Mouse (Mus musculus) limb, embryonic 14.5 days (tissue): ENCODE data around the gene 4931423N10Rik. TPM values are rescaled to one million over a fixed set of nuclear protein-coding genes. Genes with fewer than 3 reads are reported as not detected.
"Not testable (repeated sequence)": the region's sequence is repeated elsewhere in the genome, so short reads cannot be mapped to it uniquely, and the experiment has no call there.

ENCODE experiments used
- ATAC-seq: fragments of 200-750 bp; cut with Nextera tagmentation; 2 replicates; pipeline ENCODE4 v1.8.0; 2017; ENCODE audit warnings: low read depth, moderate number of reproducible peaks, moderate TSS enrichment; ENCODE audit not compliant: low FRiP score
- DNase-seq: peaks from one replicate; pipeline ENCODE4 v3.0.0-alpha.2; 2015; ENCODE audit warnings: low spot score
- H3K27ac ChIP-seq: fragments of 300-500 bp; sonication (generic); replicated peaks from 2 replicates; pipeline ENCODE4 v1.5.1; 2014; ENCODE audit warnings: low read depth, mild to moderate bottlenecking, low read length, moderate library complexity, mixed read lengths
- H3K27me3 ChIP-seq: fragments of 300-500 bp; sonication (generic); 2 replicates; pipeline ENCODE4 v1.6.1; 2014; ENCODE audit warnings: low read length, mixed read lengths; ENCODE audit not compliant: control insufficient read depth, insufficient read depth
- H3K36me3 ChIP-seq: fragments of 300-500 bp; sonication (generic); 2 replicates; pipeline ENCODE4 v1.6.1; 2014; ENCODE audit warnings: mild to moderate bottlenecking, low read length, moderate library complexity, mixed read lengths; ENCODE audit not compliant: control insufficient read depth, insufficient read depth
- H3K4me1 ChIP-seq: fragments of 300-500 bp; sonication (generic); 2 replicates; pipeline ENCODE4 v1.6.1; 2014; ENCODE audit warnings: antibody characterized with exemption, low read length, mixed read lengths; ENCODE audit not compliant: control insufficient read depth, insufficient read depth
- H3K4me2 ChIP-seq: fragments of 300-500 bp; sonication (generic); replicated peaks from 2 replicates; pipeline ENCODE4 v1.6.1; 2014; ENCODE audit warnings: low read depth, mild to moderate bottlenecking, low read length, moderate library complexity; ENCODE audit not compliant: severe bottlenecking
- H3K4me3 ChIP-seq: fragments of 300-500 bp; sonication (generic); replicated peaks from 2 replicates; pipeline ENCODE4 v1.5.1; 2014; ENCODE audit warnings: low read length
- H3K9ac ChIP-seq: fragments of 300-500 bp; sonication (generic); 2 replicates; pipeline ENCODE4 v1.6.1; 2014; ENCODE audit warnings: mild to moderate bottlenecking, low read depth, low read length, moderate library complexity; ENCODE audit not compliant: severe bottlenecking
- H3K9me3 ChIP-seq: fragments of 300-500 bp; sonication (generic); 2 replicates; pipeline ENCODE4 v1.6.1; 2016; ENCODE audit warnings: low read length; ENCODE audit not compliant: control insufficient read depth
- POLR2A ChIP-seq: fragments of 200-500 bp; IDR thresholded peaks from 2 replicates; pipeline ENCODE4 v1.8.0; 2012; ENCODE audit warnings: inconsistent platforms, mild to moderate bottlenecking, moderate library complexity, borderline replicate concordance; ENCODE audit not compliant: insufficient read depth, insufficient read length; ENCODE audit errors: extremely low read depth
- WGBS: fragments of 180-500 bp; shearing (Covaris S2); extraction: QIAGEN DNeasy Blood & Tissue Kit; methylation state at CpG from one replicate; pipeline ENCODE4 v1.1.7; 2014; 5-methylcytosine and 5-hydroxymethylcytosine counted together
- polyA plus RNA-seq, 2 experiments: library from polyadenylated mRNA; depleted of rRNA in 1 of 2; stranded (reverse) in 1 of 2; unstranded in 1 of 2; fragments of >200 nt; fragmentation: Nextera tagmentation in 1 of 2; extraction: Ambion mirVana in 1 of 2; gene quantifications; 2 replicates each; pipeline versions ENCODE4 v1.2.1 to v1.2.3; 2012 to 2014

Gene 4931423N10Rik
- polyA plus RNA-seq, 2 experiments = not detected

- H3K36me3 ChIP-seq = no peaks in the 10 kb centered on the region
- no peaks in the 10 kb centered on the region for H3K9me3 ChIP-seq
- ATAC-seq = no peak
- TF ChIP-seq POLR2A = no peak
- no peak overlapping the region for H3K4me3 ChIP-seq
- no peaks in the 10 kb centered on the region for H3K4me1 ChIP-seq
- no peaks in the 10 kb centered on the region for H3K27me3 ChIP-seq
- no peak for DNase-seq
- no peak overlapping the region for H3K27ac ChIP-seq
- no peak overlapping the region for H3K9ac ChIP-seq
- WGBS = 72% methylated on average over 5 of the region's 5 CpGs
- no peak overlapping the region for H3K4me2 ChIP-seq
Measured at GRCm38 (mm10) chr2:23213661-23214060, 6.4 kb downstream of the 4931423N10Rik start.

GRCm38 (mm10) chr2:23225199-23225598 lies 17.9 kb downstream of the 4931423N10Rik start:
- Histone ChIP-seq H3K4me3 (no peak overlapping the region), H3K9ac (no peak overlapping the region), H3K9me3 (no peaks in the 10 kb centered on the region), H3K4me2 (no peak overlapping the region), H3K4me1 (no peaks in the 10 kb centered on the region), H3K36me3 (no peaks in the 10 kb centered on the region), H3K27ac (no peak overlapping the region), H3K27me3 (no peaks in the 10 kb centered on the region)
- DNase-seq = no peak
- ATAC-seq = no peak
- TF ChIP-seq POLR2A = no peak
- 54% methylated on average over 6 of the region's 7 CpGs for WGBS

DNA sequence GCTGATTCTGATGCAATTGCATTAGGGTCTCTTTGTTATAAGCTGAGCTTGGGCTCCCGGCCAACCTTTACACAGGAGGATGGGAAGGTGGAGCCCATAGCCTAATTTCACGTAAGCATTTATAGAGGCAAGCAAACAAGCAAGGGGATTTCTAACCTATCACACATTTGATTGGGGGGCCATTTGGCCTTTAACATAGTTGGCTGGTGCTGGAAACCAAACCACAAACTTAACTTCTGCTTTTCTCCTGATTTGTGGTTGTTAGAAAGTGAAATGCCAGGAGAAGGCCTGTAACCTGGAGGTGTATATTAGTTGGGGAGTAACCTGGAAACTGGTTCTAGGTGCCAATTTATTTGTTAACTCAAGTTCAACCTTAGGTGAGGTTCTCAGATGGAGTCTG lies 21.2 kb downstream of the 4931423N10Rik start:
- H3K4me3 ChIP-seq = no peak overlapping the region
- no peak for DNase-seq
- H3K4me2 ChIP-seq = no peak overlapping the region
- H3K36me3 ChIP-seq = no peaks in the 10 kb centered on the region
- no peak for ATAC-seq
- H3K9ac ChIP-seq = no peak overlapping the region
- no peak for TF ChIP-seq POLR2A
- H3K27me3 ChIP-seq = no peaks in the 10 kb centered on the region
- H3K27ac ChIP-seq = no peak overlapping the region
- H3K9me3 ChIP-seq = no peaks in the 10 kb centered on the region
- WGBS = 68% methylated on average over 2 of the region's 2 CpGs
- no peaks in the 10 kb centered on the region for H3K4me1 ChIP-seq

DNA sequence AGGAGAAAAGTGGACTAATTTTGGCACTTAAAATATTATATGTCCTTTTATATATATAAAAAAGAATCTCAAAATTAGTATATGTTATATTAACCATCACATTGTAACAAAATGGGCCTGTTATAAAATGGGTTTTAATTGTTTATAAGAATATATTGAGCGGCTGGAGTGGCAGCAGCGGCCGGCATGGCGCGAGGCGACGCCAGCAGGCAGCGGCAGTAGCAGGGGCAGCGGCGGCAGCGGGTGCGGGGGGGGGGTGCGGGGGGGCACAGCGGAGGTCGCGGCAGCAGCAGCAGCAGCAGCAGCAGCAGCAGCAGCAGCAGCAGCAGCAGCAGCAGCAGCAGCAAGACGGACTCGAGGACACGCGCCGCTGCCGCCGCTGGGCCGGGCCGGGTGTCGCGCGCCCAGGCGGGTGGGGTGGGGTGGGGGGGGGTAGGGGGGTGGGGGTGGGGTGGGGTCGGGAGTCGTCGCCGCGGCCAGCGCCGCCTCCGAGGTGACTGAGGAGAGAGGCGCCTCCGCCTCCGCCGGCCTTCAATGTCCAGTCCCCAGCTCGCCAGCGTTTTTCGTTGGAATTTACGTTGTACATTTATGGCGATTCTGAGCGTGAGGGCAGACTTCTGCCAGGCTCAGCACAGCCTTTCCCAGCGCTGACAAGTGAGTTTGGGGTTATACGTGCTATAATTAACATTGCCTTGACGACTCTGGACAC lies 26.9 kb downstream of the 4931423N10Rik start:
- ATAC-seq (no peak), DNase-seq (peak; percentile 13)
- Histone ChIP-seq H3K9ac (peak overlapping the region; percentile 53), H3K4me3 (peak overlapping the region; percentile 42), H3K27me3 (0 out of 2 replicates have a peak, but pooled peaks cover 3% of the 10 kb centered on the region), H3K4me2 (peak overlapping the region; percentile 70), H3K4me1 (no peaks in the 10 kb centered on the region), H3K36me3 (no peaks in the 10 kb centered on the region), H3K27ac (no peak overlapping the region), H3K9me3 (no peaks in the 10 kb centered on the region)
- under 1% methylated on average over 22 of the region's 50 CpGs for WGBS
- no peak for TF ChIP-seq POLR2A

DNA sequence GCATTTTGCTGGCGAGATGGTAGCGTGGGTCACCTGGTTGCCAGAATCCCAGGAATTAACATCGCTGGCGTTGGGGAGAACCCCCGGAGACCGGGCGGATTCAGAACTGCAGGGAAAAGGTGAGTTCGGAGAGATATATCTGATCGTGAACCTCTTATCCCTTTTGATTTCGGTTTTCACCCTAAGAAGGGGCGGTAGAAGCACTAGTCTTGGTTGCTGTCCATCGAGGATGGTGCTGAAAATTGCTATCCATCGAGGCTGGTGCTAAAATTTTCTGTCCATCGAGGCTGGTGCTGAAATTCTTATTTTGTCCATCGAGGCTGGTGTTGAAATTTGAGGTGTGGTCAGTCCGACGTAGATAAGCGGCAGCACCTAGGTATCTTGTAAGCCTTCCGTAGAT lies 83.7 kb downstream of the 4931423N10Rik start:
- 50% methylated on average over 19 of the region's 19 CpGs for WGBS
- H3K36me3 ChIP-seq, ATAC-seq, H3K9me3 ChIP-seq, H3K27me3 ChIP-seq, H3K4me2 ChIP-seq, H3K27ac ChIP-seq, H3K9ac ChIP-seq, H3K4me1 ChIP-seq, H3K4me3 ChIP-seq: not testable (repeated sequence)
- peak; percentile 50 for DNase-seq
